9 mouse cellular contexts compared by ENCODE assay signal in genomic region chr14:108912876-108913490, GRCm38 (mm10). TPM values are rescaled to one million over a fixed set of nuclear protein-coding genes. Genes with fewer than 3 reads are reported as not detected.
A peak's percentile ranks its signal among the peaks of the same experiment; 100 is the strongest.
DNase-seq lines count a peak whose midpoint lies in the region; ATAC-seq and TF ChIP-seq lines count a peak whose summit lies in the region.
"Had no signal": no experiment of that assay in that cellular context is flagged by ENCODE, and none has a peak within 500 bp of the region (broad histone marks: within the 10 kb centered on the region; RNA-seq: fewer than 3 reads in every experiment).

No protein-coding gene starts in this region.

- H3K36me3 ChIP-seq in kidney, embryonic 15.5 days, result no peaks in the 10 kb centered on the region
- no peaks in the 10 kb centered on the region for H3K36me3 ChIP-seq in hindbrain, embryonic 16.5 days (ENCODE audit: control insufficient read depth, insufficient read depth, low read length)
- no peaks in the 10 kb centered on the region for H3K36me3 ChIP-seq in midbrain, embryonic 16.5 days (ENCODE audit: control insufficient read depth, insufficient read depth, low read length)
- H3K36me3 ChIP-seq in thymus, adult 2 months (ENCODE audit: control insufficient read depth, insufficient read depth, low read length), result no peaks in the 10 kb centered on the region

- 2% methylated on average over 21 of the region's 21 CpGs for WGBS in kidney, embryonic 15.5 days
- WGBS in hindbrain, embryonic 16.5 days, result under 1% methylated on average over 21 of the region's 21 CpGs
- WGBS in midbrain, embryonic 16.5 days, result under 1% methylated on average over 21 of the region's 21 CpGs
- 7% methylated on average over 21 of the region's 21 CpGs for WGBS in thymus, adult 2 months

- H3K4me3 ChIP-seq in kidney, embryonic 15.5 days (replicated peaks), result peak overlapping the region; percentile 45
- H3K4me3 ChIP-seq in hindbrain, embryonic 16.5 days (ENCODE audit: low read length), result peak overlapping the region; percentile 62
- peak overlapping the region; percentile 65 for H3K4me3 ChIP-seq in midbrain, embryonic 16.5 days (ENCODE audit: low read depth, low read length)
- no peak overlapping the region for H3K4me3 ChIP-seq in thymus, adult 2 months (ENCODE audit: control insufficient read depth, insufficient read depth, low read length)

- H3K27ac ChIP-seq in kidney, embryonic 15.5 days, result no peak overlapping the region
- H3K27ac ChIP-seq in hindbrain, embryonic 16.5 days (ENCODE audit: low read depth, low read length), result peak overlapping the region; percentile 90
- peak overlapping the region; percentile 94 for H3K27ac ChIP-seq in midbrain, embryonic 16.5 days (ENCODE audit: low read length)
- H3K27ac ChIP-seq in thymus, adult 2 months (ENCODE audit: control insufficient read depth, insufficient read depth, low read length), result no peak overlapping the region

- no peaks in the 10 kb centered on the region for H3K9me3 ChIP-seq in kidney, embryonic 15.5 days (replicated peaks)
- H3K9me3 ChIP-seq in hindbrain, embryonic 16.5 days (ENCODE audit: control insufficient read depth, low read length), result no peaks in the 10 kb centered on the region
- no peaks in the 10 kb centered on the region for H3K9me3 ChIP-seq in midbrain, embryonic 16.5 days (replicated peaks; ENCODE audit: control insufficient read depth, low read length, poor library complexity, severe bottlenecking)

- no peak overlapping the region for H3K9ac ChIP-seq in kidney, embryonic 15.5 days
- peak overlapping the region; percentile 78 for H3K9ac ChIP-seq in hindbrain, embryonic 16.5 days (ENCODE audit: low read depth, low read length)
- peak overlapping the region; percentile 76 for H3K9ac ChIP-seq in midbrain, embryonic 16.5 days (ENCODE audit: low read depth, low read length)

- H3K4me2 ChIP-seq in kidney, embryonic 15.5 days, result peak overlapping the region; percentile 73
- peak overlapping the region; percentile 88 for H3K4me2 ChIP-seq in hindbrain, embryonic 16.5 days (ENCODE audit: low read length)
- H3K4me2 ChIP-seq in midbrain, embryonic 16.5 days (ENCODE audit: low read length), result peak overlapping the region; percentile 87

- peaks cover 42% of the 10 kb centered on the region for H3K4me1 ChIP-seq in kidney, embryonic 15.5 days
- peaks cover 4% of the 10 kb centered on the region for H3K4me1 ChIP-seq in hindbrain, embryonic 16.5 days (ENCODE audit: control insufficient read depth, insufficient read depth, low read depth, low read length)
- H3K4me1 ChIP-seq in midbrain, embryonic 16.5 days (ENCODE audit: control insufficient read depth, insufficient read depth, low read length), result peaks cover 8% of the 10 kb centered on the region
- H3K4me1 ChIP-seq in thymus, adult 2 months (replicated peaks; ENCODE audit: control insufficient read depth, insufficient read depth, low read length), result no peaks in the 10 kb centered on the region

- H3K27me3 ChIP-seq in kidney, embryonic 15.5 days, result peaks cover 44% of the 10 kb centered on the region
- H3K27me3 ChIP-seq in hindbrain, embryonic 16.5 days (replicated peaks; ENCODE audit: control insufficient read depth, insufficient read depth, low read length), result no peaks in the 10 kb centered on the region
- no peaks in the 10 kb centered on the region for H3K27me3 ChIP-seq in midbrain, embryonic 16.5 days (ENCODE audit: control insufficient read depth, insufficient read depth, low read depth, low read length)
- no peaks in the 10 kb centered on the region for H3K27me3 ChIP-seq in thymus, adult 2 months (ENCODE audit: control insufficient read depth, insufficient read depth, low read length)

- no peak for DNase-seq in kidney, postnatal 10 days
- DNase-seq in embryo, embryonic 11 days, result peak; percentile 11
- no peak for DNase-seq in thymus, adult 2 months
- no peak for DNase-seq in urinary bladder, postnatal 4 days (ENCODE audit: low spot score in 2 of 2)
- DNase-seq in gastrocnemius, postnatal 4 days (ENCODE audit: low spot score in 2 of 2), result no peak

- TF ChIP-seq CTCF in thymus, adult 2 months (IDR thresholded peaks at IDR 0.05; ENCODE audit: borderline replicate concordance, control insufficient read depth, extremely low read depth, insufficient read depth, low read length, poor library complexity), result no peak

- no peak for ATAC-seq in kidney, embryonic 15.5 days (replicated peaks; ENCODE audit: low FRiP score)
- ATAC-seq in hindbrain, embryonic 16.5 days, result no peak
- no peak for ATAC-seq in midbrain, embryonic 16.5 days

- no peak for TF ChIP-seq POLR2A in thymus, adult 2 months (IDR thresholded peaks at IDR 0.05; ENCODE audit: control insufficient read depth, extremely low read depth, insufficient read depth, low read length, poor library complexity)

RNA-seq across cellular contexts. Expression of gene Slitrk1, which starts 1.0 kb away (rescaled TPM):
- 0.88 and 0.90 TPM in 2 replicates for polyA plus RNA-seq in kidney, embryonic 15.5 days (2015; fragmentation: Nextera tagmentation; extraction: Ambion mirVana)
- polyA plus RNA-seq in hindbrain, embryonic 16.5 days (2015; fragmentation: Nextera tagmentation; extraction: Ambion mirVana), result 32.8 and 34.9 TPM in 2 replicates
- polyA plus RNA-seq in midbrain, embryonic 16.5 days (2015; fragmentation: Nextera tagmentation; extraction: Ambion mirVana), result 30.4 and 32.3 TPM in 2 replicates
- 0.03 TPM in 1 of 2 replicates, not detected in the other for polyA plus RNA-seq in thymus, adult 2 months (2012; rRNA removed)
- 1 to 10 TPM; 3.3 to 3.7 TPM for total RNA-seq in gastrocnemius, postnatal 4 days (2021)
- total RNA-seq: MEL had no signal

Comparison
In these comparisons a context has a peak if more than half of its experiments do, and no peak if none do; other contexts are left out.
1. H3K27ac ChIP-seq: peak in hindbrain, embryonic 16.5 days (single experiment) and midbrain, embryonic 16.5 days (single experiment); none in kidney, embryonic 15.5 days (single experiment) and thymus, adult 2 months (single experiment).
2. RNA of gene Slitrk1, which starts 1.0 kb away (polyA plus RNA-seq): 32.8 to 34.9 TPM in hindbrain, embryonic 16.5 days and 30.4 to 32.3 TPM in midbrain, embryonic 16.5 days; 0.88 to 0.90 TPM in kidney, embryonic 15.5 days and 0.03 TPM in thymus, adult 2 months; every median in the first group is over 10 times any median in the second.
3. Peak in every context shown above with its lines, with median percentiles within 50 percentile points of each other: H3K4me2 ChIP-seq.